ENCODE assay signal across 8 mouse cellular contexts in the genomic region with DNA sequence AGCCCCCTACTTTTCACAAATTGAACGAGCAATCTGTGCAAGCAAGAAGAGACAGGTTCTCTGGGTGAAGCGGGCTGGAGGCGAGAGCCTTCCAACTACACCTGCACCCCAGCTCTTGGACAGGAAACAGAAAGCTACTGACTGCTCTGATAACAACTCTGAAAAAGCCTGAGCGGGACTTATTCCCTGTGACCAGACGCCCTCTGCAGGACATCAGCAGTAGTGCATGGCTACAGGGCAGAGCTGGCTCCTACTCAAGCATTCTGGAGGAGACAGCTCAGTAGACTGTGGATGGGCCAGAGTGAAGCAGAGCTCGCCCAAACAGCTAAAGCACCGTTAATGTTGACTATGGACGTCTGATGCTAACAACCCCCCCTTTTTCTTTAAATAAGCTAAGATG. TPM values are rescaled to one million over a fixed set of nuclear protein-coding genes. Genes with fewer than 3 reads are reported as not detected.
A peak's percentile ranks its signal among the peaks of the same experiment; 100 is the strongest.
DNase-seq lines count a peak whose midpoint lies in the region; ATAC-seq and TF ChIP-seq lines count a peak whose summit lies in the region.

No protein-coding gene starts in this region.

- H3K27ac ChIP-seq in heart, embryonic 11.5 days (ENCODE audit: low read depth, low read length), result no peak overlapping the region
- no peak overlapping the region for H3K27ac ChIP-seq in midbrain, embryonic 16.5 days (ENCODE audit: low read length)
- H3K27ac ChIP-seq in spleen, adult 2 months (ENCODE audit: insufficient read depth, low read length), result no peak overlapping the region

- H3K9me3 ChIP-seq in heart, embryonic 11.5 days (replicated peaks; ENCODE audit: control insufficient read depth, low read length), result no peaks in the 10 kb centered on the region
- H3K9me3 ChIP-seq in midbrain, embryonic 16.5 days (replicated peaks; ENCODE audit: control insufficient read depth, low read length, poor library complexity, severe bottlenecking), result no peaks in the 10 kb centered on the region

- peak; percentile 98 for DNase-seq in heart, adult 11 months
- DNase-seq in cerebellum, postnatal 14 days, result peak; percentile 96 to 98
- DNase-seq in gastrocnemius, adult 18-20 months (ENCODE audit: low spot score), result peak; percentile 95
- peak; percentile 85 for DNase-seq in hindlimb bud, embryonic 11.5 days (ENCODE audit: extremely low spot score, low read depth, low spot score)
- DNase-seq in left cerebral cortex, postnatal 10 days (ENCODE audit: extremely low spot score in 1 of 2, low spot score in 2 of 2), result peak; percentile 84 to 87
- peak; percentile 52 to 73 for DNase-seq in spleen, adult 2 months (ENCODE audit: low read depth in 1 of 2, low spot score in 2 of 2)

- peak; percentile 89; the same call in 1 of the 2 replicates for TF ChIP-seq CTCF in spleen, adult 2 months (IDR thresholded peaks at IDR 0.05; ENCODE audit: extremely low read depth, insufficient read depth, insufficient read length, insufficient replicate concordance)

- H3K9ac ChIP-seq in heart, embryonic 11.5 days (ENCODE audit: low read depth, low read length), result no peak overlapping the region
- H3K9ac ChIP-seq in midbrain, embryonic 16.5 days (ENCODE audit: low read depth, low read length), result no peak overlapping the region

- WGBS in heart, embryonic 11.5 days (ENCODE audit: insufficient replicate concordance), result 15% methylated on average over 8 of the region's 8 CpGs
- WGBS in midbrain, embryonic 16.5 days, result 20% methylated on average over 8 of the region's 8 CpGs
- 5% methylated on average over 8 of the region's 8 CpGs for WGBS in spleen, adult 2 months

- intact Hi-C loops in left cerebral cortex, postnatal 10 days (cut with DNase I), result loop anchor here (5.0 kb wide), 1 partner anchor 234 kb away; no protein-coding TSS in a partner anchor

- TF ChIP-seq POLR2A in spleen, adult 2 months (IDR thresholded peaks at IDR 0.05; ENCODE audit: low read depth, low read length), result no peak

- H3K36me3 ChIP-seq in heart, embryonic 11.5 days (ENCODE audit: control insufficient read depth, insufficient read depth, low read length), result no peaks in the 10 kb centered on the region
- H3K36me3 ChIP-seq in midbrain, embryonic 16.5 days (ENCODE audit: control insufficient read depth, insufficient read depth, low read length), result no peaks in the 10 kb centered on the region
- no peaks in the 10 kb centered on the region for H3K36me3 ChIP-seq in spleen, adult 2 months (ENCODE audit: control insufficient read depth, insufficient read depth, low read length)

- ATAC-seq in heart, embryonic 11.5 days (replicated peaks; ENCODE audit: insufficient number of reproducible peaks, low FRiP score, low TSS enrichment), result no peak
- ATAC-seq in midbrain, embryonic 16.5 days, result peak; percentile 47; the same call in 1 of the 2 replicates

- H3K4me1 ChIP-seq in heart, embryonic 11.5 days (ENCODE audit: control insufficient read depth, insufficient read depth, low read length), result peaks cover 5% of the 10 kb centered on the region; the same call in 1 of the 2 replicates
- no peaks in the 10 kb centered on the region; the same call in 1 of the 2 replicates for H3K4me1 ChIP-seq in midbrain, embryonic 16.5 days (ENCODE audit: control insufficient read depth, insufficient read depth, low read length)
- H3K4me1 ChIP-seq in spleen, adult 2 months (ENCODE audit: control insufficient read depth, insufficient read depth, insufficient read length), result no peaks in the 10 kb centered on the region

- no peaks in the 10 kb centered on the region for H3K27me3 ChIP-seq in heart, embryonic 11.5 days (ENCODE audit: control insufficient read depth, insufficient read depth, low read length)
- H3K27me3 ChIP-seq in midbrain, embryonic 16.5 days (ENCODE audit: control insufficient read depth, insufficient read depth, low read depth, low read length), result no peaks in the 10 kb centered on the region; the same call in 1 of the 2 replicates
- no peaks in the 10 kb centered on the region for H3K27me3 ChIP-seq in spleen, adult 2 months (ENCODE audit: control insufficient read depth, insufficient read depth, low read length)

- H3K4me3 ChIP-seq in heart, embryonic 11.5 days (ENCODE audit: low read depth, low read length), result no peak overlapping the region
- no peak overlapping the region for H3K4me3 ChIP-seq in midbrain, embryonic 16.5 days (ENCODE audit: low read depth, low read length)
- no peak overlapping the region for H3K4me3 ChIP-seq in spleen, adult 2 months (ENCODE audit: extremely low read depth, insufficient read depth, insufficient read length)

- H3K4me2 ChIP-seq in heart, embryonic 11.5 days, result no peak overlapping the region
- H3K4me2 ChIP-seq in midbrain, embryonic 16.5 days (ENCODE audit: low read length), result no peak overlapping the region

RNA-seq across cellular contexts. Expression of gene Wfdc1, which starts 10.2 kb away (rescaled TPM):
- polyA plus RNA-seq in heart, embryonic 11.5 days (2014; fragmentation: Nextera tagmentation; extraction: Ambion mirVana), result 2.1 and 2.3 TPM in 2 replicates
- 10 to 100 TPM; 60.2 to 82.9 TPM for total RNA-seq in gastrocnemius, adult 18-20 months (2021)
- total RNA-seq in left cerebral cortex, postnatal 10 days (2021), result 1 to 10 TPM; 4.5 to 5.7 TPM
- 6.0 and 6.3 TPM in 2 replicates for polyA plus RNA-seq in midbrain, embryonic 16.5 days (2015; fragmentation: Nextera tagmentation; extraction: Ambion mirVana)
- polyA plus RNA-seq in spleen, adult 2 months (2012; rRNA removed), result 5.8 and 11.8 TPM in 2 replicates

RNA-seq across cellular contexts. Expression of gene Atp2c2, which starts 23.4 kb away (rescaled TPM):
- polyA plus RNA-seq in heart, embryonic 11.5 days (2014; fragmentation: Nextera tagmentation; extraction: Ambion mirVana), result 0.14 and 0.24 TPM in 2 replicates
- total RNA-seq in gastrocnemius, adult 18-20 months (2021), result under 1 TPM in 1 of 2 experiments, not detected in 1; 0.14 TPM
- under 1 TPM; 0.55 to 0.79 TPM for total RNA-seq in left cerebral cortex, postnatal 10 days (2021)
- 0.18 and 0.20 TPM in 2 replicates for polyA plus RNA-seq in midbrain, embryonic 16.5 days (2015; fragmentation: Nextera tagmentation; extraction: Ambion mirVana)
- polyA plus RNA-seq in spleen, adult 2 months (2012; rRNA removed), result 0.28 and 0.36 TPM in 2 replicates

RNA-seq across cellular contexts. Expression of gene Kcng4, which starts 40.9 kb away (rescaled TPM):
- polyA plus RNA-seq in heart, embryonic 11.5 days (2014; fragmentation: Nextera tagmentation; extraction: Ambion mirVana), result not detected in 2 replicates
- 10 to 100 TPM; 11.4 to 11.8 TPM for total RNA-seq in gastrocnemius, adult 18-20 months (2021)
- under 1 TPM; 0.55 to 0.60 TPM for total RNA-seq in left cerebral cortex, postnatal 10 days (2021)
- polyA plus RNA-seq in midbrain, embryonic 16.5 days (2015; fragmentation: Nextera tagmentation; extraction: Ambion mirVana), result 0.26 and 1.6 TPM in 2 replicates
- polyA plus RNA-seq in spleen, adult 2 months (2012; rRNA removed), result 0.13 and 0.16 TPM in 2 replicates
